Mouse (Mus musculus): ENCODE measurements around the gene Lrrc71. TPM values are rescaled to one million over a fixed set of nuclear protein-coding genes. Genes with fewer than 3 reads are reported as not detected.
A peak's percentile ranks its signal among the peaks of the same experiment; 100 is the strongest.

Lrrc71 gene
- total RNA-seq (2021) = under 1 TPM; 0.44 to 0.48 TPM
- long read RNA-seq, experiment 1 = 0 reads
- long read RNA-seq, experiment 2 = 0 reads

GRCm38 (mm10) chr3:87748431-87748830 lies at the start of gene Lrrc71:
Lrrc71 (minus strand) TSS chr3:87748625.
- intact Hi-C loops (cut with DNase I) = no loop called here

GRCm38 (mm10) chr3:87796736-87797334 lies 48.4 kb upstream of the Lrrc71 start, which contains the start of gene Insrr:
Insrr (plus strand) TSS chr3:87796951.
- intact Hi-C loops (cut with DNase I) = loop anchor here (5.0 to 10.0 kb wide), 2 partner anchors 40 to 138 kb away; partner anchors contain the start of genes Isg20l2 and Rrnad1
- DNase-seq = peak; percentile 59 to 61

More at GRCm38 (mm10) chr3:87748431-87748830, at the start of gene Lrrc71:
- DNase-seq = no peak

- intact Hi-C loops (cut with DNase I) = loop anchor here (1.0 to 10.0 kb wide), 4 partner anchors 21 to 139 kb away; partner anchors contain the start of genes Isg20l2 and Rrnad1
- peak; percentile 72 to 86 for DNase-seq
Measured at GRCm38 (mm10) chr3:87795336-87796277, 47.2 kb upstream of the Lrrc71 start.

- intact Hi-C loops (cut with DNase I) = loop anchor here (1.0 to 10.0 kb wide), 4 partner anchors 21 to 140 kb away; partner anchors contain the start of genes Isg20l2 and Rrnad1
- DNase-seq = no peak
Measured at GRCm38 (mm10) chr3:87794922-87795325, 46.5 kb upstream of the Lrrc71 start, which contains the start of gene Ntrk1. Ntrk1 (minus strand) TSS chr3:87795162.

- intact Hi-C loops (cut with DNase I) = loop anchor here (10.0 kb wide), 1 partner anchor 145 kb away; the partner anchor contains the start of genes Isg20l2 and Rrnad1
- DNase-seq = no peak
Measured at GRCm38 (mm10) chr3:87789768-87790167, 41.3 kb upstream of the Lrrc71 start.

GRCm38 (mm10) chr3:87789248-87789647 lies 40.8 kb upstream of the Lrrc71 start:
- no peak for DNase-seq
- intact Hi-C loops (cut with DNase I) = no loop called here

GRCm38 (mm10) chr3:87785626-87786214 lies 37.3 kb upstream of the Lrrc71 start:
- intact Hi-C loops (cut with DNase I) = no loop called here
- DNase-seq = peak in 1 of 2 experiments; percentile 39

GRCm38 (mm10) chr3:87785156-87785555 lies 36.7 kb upstream of the Lrrc71 start:
- intact Hi-C loops (cut with DNase I) = no loop called here
- no peak for DNase-seq

- peak in 1 of 2 experiments; percentile 28 for DNase-seq
- intact Hi-C loops (cut with DNase I) = no loop called here
Measured at GRCm38 (mm10) chr3:87783282-87784023, 35.0 kb upstream of the Lrrc71 start.

- DNase-seq = no peak
- intact Hi-C loops (cut with DNase I) = no loop called here
Measured at GRCm38 (mm10) chr3:87779086-87779485, 30.7 kb upstream of the Lrrc71 start.

GRCm38 (mm10) chr3:87778283-87778682 lies 29.9 kb upstream of the Lrrc71 start:
- DNase-seq = no peak
- intact Hi-C loops (cut with DNase I) = no loop called here

- intact Hi-C loops (cut with DNase I) = loop anchor here (2.0 to 5.0 kb wide), 3 partner anchors 16 to 86 kb away; no protein-coding TSS in a partner anchor
- no peak for DNase-seq
Measured at GRCm38 (mm10) chr3:87771088-87771487, 22.7 kb upstream of the Lrrc71 start.

GRCm38 (mm10) chr3:87770280-87770679 lies 21.9 kb upstream of the Lrrc71 start:
- intact Hi-C loops (cut with DNase I) = loop anchor here (1.0 to 5.0 kb wide), 4 partner anchors 15 to 87 kb away; no protein-coding TSS in a partner anchor
- DNase-seq = peak in 1 of 2 experiments; percentile 71

GRCm38 (mm10) chr3:87769506-87769905 lies 21.1 kb upstream of the Lrrc71 start:
- intact Hi-C loops (cut with DNase I) = no loop called here
- DNase-seq = no peak

GRCm38 (mm10) chr3:87768844-87769243 lies 20.4 kb upstream of the Lrrc71 start:
- DNase-seq = peak; percentile 92 to 94
- intact Hi-C loops (cut with DNase I) = no loop called here

- no peak for DNase-seq
- intact Hi-C loops (cut with DNase I) = no loop called here
Measured at GRCm38 (mm10) chr3:87768431-87768830, 20.0 kb upstream of the Lrrc71 start.

- peak; percentile 63 to 64 for DNase-seq
- intact Hi-C loops (cut with DNase I) = no loop called here
Measured at GRCm38 (mm10) chr3:87767764-87768163, 19.3 kb upstream of the Lrrc71 start.

GRCm38 (mm10) chr3:87766284-87766667 lies 17.9 kb upstream of the Lrrc71 start:
- no peak for DNase-seq
- intact Hi-C loops (cut with DNase I) = no loop called here

GRCm38 (mm10) chr3:87765631-87766283 lies 17.3 kb upstream of the Lrrc71 start:
- DNase-seq = no peak
- intact Hi-C loops (cut with DNase I) = no loop called here
